Mouse (Mus musculus) G1E (cell line): Measurements from ENCODE around the gene Dclk2.

Experiments
- CTCF ChIP-seq: IDR thresholded peaks from 2 replicates; pipeline ENCODE4 v1.5.1; 2012; ENCODE audit warnings: low read depth, low read length, inconsistent platforms, mixed read lengths
- GATA1 ChIP-seq: IDR thresholded peaks from 2 replicates; pipeline ENCODE4 v1.6.1; 2012; ENCODE audit warnings: borderline replicate concordance, low read length, inconsistent platforms, mixed read lengths
- POLR2AphosphoS5 ChIP-seq: IDR thresholded peaks from 2 replicates; pipeline ENCODE4 v1.6.1; 2012; ENCODE audit warnings: low read depth, low read length, inconsistent platforms; ENCODE audit not compliant: insufficient replicate concordance
- TAL1 ChIP-seq: conservative IDR thresholded peaks from 2 replicates; pipeline ENCODE4 v1.6.1; 2012; ENCODE audit warnings: low read depth, low read length, inconsistent platforms, mixed read lengths

- TF ChIP-seq CTCF: no peak
- no peak for TF ChIP-seq TAL1
- TF ChIP-seq GATA1: no peak
- no peak for TF ChIP-seq POLR2AphosphoS5
Measured at GRCm38 (mm10) chr3:86868721-86869120, 51.9 kb downstream of the Dclk2 start.
